Mouse (Mus musculus) frontal cortex, postnatal 36 days (tissue): ENCODE data around the gene Adamts9.

Experiments used
- DNase-seq, 2 experiments: peaks; one replicate each; pipeline ENCODE4 v3.0.0; 2022; ENCODE audit warnings: low spot score in 2 of 2

The Adamts9 gene

DNA sequence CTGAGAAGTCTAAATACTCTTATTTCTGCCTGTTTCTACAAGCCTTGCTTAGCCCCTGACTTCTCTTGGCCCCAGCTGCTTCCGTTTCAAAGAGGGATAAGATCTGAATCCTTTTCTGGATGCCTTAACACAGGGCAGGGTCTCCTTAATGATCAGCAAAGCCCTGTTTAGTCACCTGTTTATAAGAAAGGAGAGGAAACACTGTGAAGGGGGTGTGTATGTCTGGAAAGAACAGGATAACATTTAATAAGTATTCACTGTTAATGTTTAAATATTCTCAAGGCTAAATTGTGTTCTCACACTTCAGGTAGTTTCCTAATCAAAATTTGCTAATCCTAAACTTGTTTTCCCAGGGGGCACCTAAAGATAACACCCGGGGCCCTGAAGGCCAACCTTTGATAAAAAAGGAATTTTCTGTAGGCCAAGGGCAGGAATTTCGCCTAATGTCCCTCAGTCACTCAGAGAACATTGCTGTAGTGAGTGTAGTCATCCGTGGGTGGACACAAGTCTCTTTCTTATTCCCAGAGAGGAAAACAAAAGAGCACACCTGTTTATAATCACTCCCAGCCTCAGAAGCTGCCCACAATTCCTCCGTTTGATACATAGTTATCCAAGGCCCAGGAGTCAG is 82.9 kb downstream of the Adamts9 start:
- no peak for DNase-seq

DNA sequence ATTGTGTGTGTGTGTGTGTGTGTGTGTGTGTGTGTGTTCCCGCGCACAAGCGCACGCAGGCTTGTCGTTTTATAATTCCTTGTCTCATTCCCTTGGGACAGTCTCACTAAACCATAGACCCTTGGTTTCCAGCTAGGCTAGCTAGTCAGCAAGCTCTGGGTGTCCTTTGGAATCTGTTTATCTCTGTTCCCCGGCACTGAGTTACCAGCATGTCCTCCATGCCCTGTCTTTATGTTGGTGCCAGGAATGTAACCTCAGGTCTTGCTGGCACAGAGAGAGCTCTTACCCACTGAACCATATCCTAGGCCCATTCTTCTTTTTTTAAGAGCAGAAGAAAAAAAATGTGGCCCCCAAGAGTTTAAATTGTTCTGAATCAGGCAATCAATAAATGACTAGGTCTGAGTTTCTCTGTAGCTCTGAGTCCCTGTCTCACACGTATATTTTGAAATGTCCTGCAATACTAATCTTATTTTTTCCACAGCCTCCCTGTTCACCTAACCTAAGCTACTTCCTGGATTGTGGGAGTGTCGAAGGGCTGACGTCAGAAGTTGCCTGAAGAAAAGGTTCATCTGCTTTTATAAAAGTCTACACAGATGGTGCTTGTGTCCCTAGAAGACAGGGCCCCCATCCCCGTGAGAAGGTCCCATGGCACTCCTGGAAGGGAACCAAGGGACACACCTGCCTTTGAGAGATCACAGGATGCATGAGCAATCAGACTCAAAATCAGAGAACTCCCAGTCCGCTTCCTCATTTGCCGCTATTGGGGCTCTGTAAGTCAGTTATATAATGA is 84.4 kb downstream of the Adamts9 start:
- DNase-seq, result no peak

GRCm38 (mm10) chr6:92857761-92858160 is 85.5 kb downstream of the Adamts9 start:
- DNase-seq, result no peak

- DNase-seq, result no peak
Observed at GRCm38 (mm10) chr6:92854873-92855272, 88.4 kb downstream of the Adamts9 start.

GRCm38 (mm10) chr6:92850250-92850649 is 93.0 kb downstream of the Adamts9 start:
- DNase-seq, result peak; percentile 53 to 68

DNA sequence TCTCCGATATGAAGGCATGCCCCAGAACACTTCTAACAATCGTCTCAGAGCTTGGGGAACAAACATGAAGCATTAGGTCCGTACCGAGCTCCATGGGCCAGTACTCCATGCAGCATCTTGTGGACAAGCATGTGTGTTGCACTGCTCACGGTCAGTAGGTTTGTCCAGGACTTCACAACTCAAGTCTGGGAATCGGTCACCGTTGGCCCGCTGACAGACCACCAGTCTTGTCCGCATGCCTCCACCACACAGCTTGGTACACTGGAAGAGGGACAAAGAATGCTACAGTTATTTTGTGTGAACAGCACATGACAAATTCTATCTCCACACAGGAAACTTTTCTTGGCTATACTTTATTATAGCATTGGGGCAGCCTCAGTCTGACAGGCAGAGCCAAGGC is 94.1 kb downstream of the Adamts9 start:
- DNase-seq, result no peak

DNA sequence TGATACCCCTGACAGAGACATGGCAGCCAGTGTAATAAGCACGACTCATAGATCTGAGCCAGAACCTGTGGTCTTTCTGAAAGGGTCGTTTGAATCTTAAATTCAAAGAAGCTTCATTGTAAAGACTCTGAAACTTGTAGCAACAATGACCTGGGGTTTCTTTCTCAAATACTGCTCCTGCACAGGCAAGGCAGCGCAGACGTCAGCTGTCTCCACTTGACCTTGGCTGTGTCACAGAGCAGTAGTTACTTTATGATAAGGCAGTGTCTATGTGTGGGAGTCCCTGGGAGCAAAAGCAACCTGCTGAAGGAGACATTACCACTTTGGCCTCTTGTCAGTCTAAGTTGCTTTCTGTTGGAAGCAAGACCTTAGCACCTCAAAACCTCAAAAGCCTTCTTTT is 96.7 kb downstream of the Adamts9 start:
- no peak for DNase-seq

GRCm38 (mm10) chr6:92845898-92846297 is 97.4 kb downstream of the Adamts9 start:
- no peak for DNase-seq

DNA sequence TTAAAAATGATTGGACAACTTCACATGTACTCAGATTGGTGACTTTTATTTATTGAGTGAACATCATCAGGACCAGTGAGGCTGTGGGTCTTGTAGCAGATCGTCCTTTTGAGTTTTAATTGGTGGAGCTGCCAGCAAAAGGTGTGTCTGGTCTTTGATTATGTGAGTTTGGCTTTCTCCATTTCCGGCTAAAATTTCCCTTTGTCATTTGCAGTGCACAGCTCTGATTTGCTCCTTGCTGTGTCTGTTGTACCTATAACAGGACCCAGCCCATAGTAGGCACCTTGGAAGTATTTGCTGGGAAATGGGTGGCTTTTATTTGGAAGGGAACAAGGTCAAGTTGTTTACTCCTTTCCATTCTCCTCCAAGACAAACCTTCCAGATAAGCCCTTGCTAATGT is 99.8 kb downstream of the Adamts9 start:
- no peak for DNase-seq

- DNase-seq, result no peak
Observed at GRCm38 (mm10) chr6:92842000-92842399, 101.3 kb downstream of the Adamts9 start.

DNA sequence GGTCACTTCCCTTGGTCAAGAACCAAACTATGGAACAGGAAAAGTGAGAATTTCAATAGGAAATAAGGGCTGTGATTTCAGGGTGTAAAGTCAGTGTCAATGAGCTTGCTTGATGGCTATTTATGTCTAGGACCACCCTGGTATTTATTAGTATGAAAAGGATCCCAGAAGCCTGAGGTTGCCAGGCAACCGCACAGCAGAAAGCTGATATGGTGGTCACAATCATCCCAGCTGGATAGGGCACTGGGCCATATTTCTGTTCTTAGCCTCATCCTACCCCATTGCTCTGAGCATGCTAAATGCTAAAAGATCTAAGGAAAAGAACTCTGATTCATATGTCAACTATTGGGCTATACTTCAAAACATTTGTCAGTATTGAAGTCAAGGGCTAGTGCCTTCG is 112.2 kb downstream of the Adamts9 start:
- no peak for DNase-seq

- no peak for DNase-seq
Observed at GRCm38 (mm10) chr6:92829148-92829547, 114.1 kb downstream of the Adamts9 start.

DNA sequence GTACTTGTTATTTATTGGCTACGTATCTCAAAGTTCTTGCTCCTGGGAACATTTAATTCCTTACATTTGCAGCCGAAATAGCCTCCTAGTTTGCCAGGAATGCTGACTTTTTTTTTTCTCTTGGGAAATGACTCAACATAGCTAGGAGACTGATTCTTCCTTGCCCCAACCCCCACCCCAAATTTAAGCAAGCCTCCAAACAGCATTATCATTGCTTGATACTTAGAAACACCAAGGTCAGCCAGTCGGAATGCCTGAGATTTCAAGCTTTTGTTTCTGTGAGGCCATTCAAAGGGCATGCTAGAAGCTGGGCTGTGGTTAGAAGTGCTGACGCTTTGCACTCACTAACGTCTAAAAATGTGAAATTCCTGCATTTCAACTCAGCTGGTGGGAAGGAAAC is 115.9 kb downstream of the Adamts9 start:
- no peak for DNase-seq

GRCm38 (mm10) chr6:92826561-92826960 is 116.7 kb downstream of the Adamts9 start:
- DNase-seq, result no peak

GRCm38 (mm10) chr6:92823991-92824390 is 119.3 kb downstream of the Adamts9 start:
- no peak for DNase-seq

DNA sequence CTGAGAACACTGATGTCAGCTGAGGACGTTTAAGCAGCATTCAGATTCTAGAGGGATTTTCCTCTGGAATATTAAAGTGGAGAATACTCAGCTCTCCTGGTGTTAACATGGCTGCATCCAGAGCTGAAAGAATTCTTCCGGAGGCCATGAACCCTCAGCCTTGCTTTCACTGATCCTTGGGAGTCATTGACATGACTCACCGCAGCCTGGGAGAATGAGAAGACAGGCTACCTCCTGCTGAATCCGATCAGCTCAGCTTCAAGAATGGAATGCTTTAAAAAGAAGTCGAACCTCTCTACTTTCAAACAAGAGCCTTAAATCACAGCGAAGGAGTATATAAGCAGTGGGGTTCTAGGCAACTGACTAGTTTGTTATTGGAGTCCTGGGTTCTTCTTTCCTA is 121.3 kb downstream of the Adamts9 start:
- no peak for DNase-seq

- DNase-seq, result no peak
Observed at GRCm38 (mm10) chr6:92821606-92822005, 121.7 kb downstream of the Adamts9 start.

GRCm38 (mm10) chr6:92817661-92818060 is 125.6 kb downstream of the Adamts9 start:
- no peak for DNase-seq

- DNase-seq, result no peak
Observed at GRCm38 (mm10) chr6:92816311-92816751, 127.0 kb downstream of the Adamts9 start, which contains the start of gene A730049H05Rik. TSS of gene A730049H05Rik (plus strand) at chr6:92816478.

GRCm38 (mm10) chr6:92812702-92813370 is 130.5 kb downstream of the Adamts9 start:
- DNase-seq, result no peak

- no peak for DNase-seq
Observed at GRCm38 (mm10) chr6:92811566-92811965, 131.7 kb downstream of the Adamts9 start.

DNA sequence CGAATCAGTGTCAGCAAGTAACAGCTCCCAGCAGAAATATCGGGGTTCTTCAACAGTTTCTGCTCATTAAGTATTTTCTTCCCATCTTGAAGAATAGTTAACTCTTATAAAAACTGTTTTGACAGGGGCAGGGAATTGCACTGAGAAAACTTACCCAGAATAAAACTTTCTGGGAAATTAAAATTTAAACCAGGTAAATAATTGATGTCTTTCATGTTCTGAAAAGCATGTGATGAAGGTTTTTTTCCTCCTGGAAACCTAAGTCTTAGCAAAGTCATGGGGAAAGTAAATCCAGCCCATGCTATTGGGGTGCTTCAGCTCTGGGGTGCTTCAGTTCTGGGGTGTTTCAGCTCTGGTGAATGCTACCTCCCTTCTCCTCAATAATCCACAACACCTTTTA is 132.7 kb downstream of the Adamts9 start:
- no peak for DNase-seq

DNA sequence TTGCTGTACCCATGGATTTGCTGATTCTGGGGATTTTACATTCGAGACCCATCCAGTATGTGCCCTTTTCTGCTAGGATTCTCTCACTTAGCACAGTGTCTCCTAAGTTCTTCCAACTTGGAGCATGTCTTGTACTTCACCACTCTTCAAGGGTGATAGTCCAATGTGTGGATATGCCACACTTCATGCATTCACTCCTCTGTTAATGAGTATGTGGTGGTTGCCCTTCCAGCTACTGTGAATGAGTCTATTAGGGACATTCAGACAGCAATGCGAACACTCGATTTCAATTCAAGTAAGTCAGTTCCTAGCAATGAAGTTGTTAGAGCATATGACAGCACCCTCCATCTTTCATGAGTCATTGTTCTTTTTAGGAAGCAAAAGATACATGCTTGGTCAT is 133.5 kb downstream of the Adamts9 start:
- no peak for DNase-seq
